Mouse (Mus musculus) neural tube, embryonic 12.5 days (tissue): ENCODE measurements around the gene Nbr1. TPM values are rescaled to one million over a fixed set of nuclear protein-coding genes. Genes with fewer than 3 reads are reported as not detected.

ENCODE experiments used
- ATAC-seq: fragments of 200-750 bp; cut with Nextera tagmentation; 2 replicates; pipeline ENCODE4 v1.8.0; 2017; ENCODE audit warnings: low read depth, mild to moderate bottlenecking, moderate TSS enrichment, moderate library complexity; ENCODE audit not compliant: low FRiP score
- H3K27ac ChIP-seq: fragments of 300-500 bp; sonication (generic); 2 replicates; pipeline ENCODE4 v1.5.1; 2016
- H3K27me3 ChIP-seq: fragments of 300-500 bp; sonication (generic); replicated peaks from 2 replicates; pipeline ENCODE4 v1.6.1; 2016; ENCODE audit warnings: mild to moderate bottlenecking
- H3K36me3 ChIP-seq: fragments of 300-500 bp; sonication (generic); 2 replicates; pipeline ENCODE4 v1.6.1; 2016; ENCODE audit warnings: mild to moderate bottlenecking
- H3K4me1 ChIP-seq: fragments of 300-500 bp; sonication (generic); 2 replicates; pipeline ENCODE4 v1.6.1; 2016
- H3K4me2 ChIP-seq: fragments of 300-500 bp; sonication (generic); replicated peaks from 2 replicates; pipeline ENCODE4 v1.6.1; 2016; ENCODE audit warnings: mild to moderate bottlenecking
- H3K4me3 ChIP-seq: fragments of 300-500 bp; sonication (generic); 2 replicates; pipeline ENCODE4 v1.5.1; 2016
- H3K9ac ChIP-seq: fragments of 300-500 bp; sonication (generic); 2 replicates; pipeline ENCODE4 v1.6.1; 2016; ENCODE audit warnings: mild to moderate bottlenecking
- H3K9me3 ChIP-seq: fragments of 300-500 bp; sonication (generic); 2 replicates; pipeline ENCODE4 v1.6.1; 2016; ENCODE audit warnings: mild to moderate bottlenecking
- WGBS: fragments of 180-500 bp; shearing (Covaris S2); methylation state at CpG from one replicate; pipeline ENCODE4 v1.1.7; 2016; 5-methylcytosine and 5-hydroxymethylcytosine counted together
- polyA plus RNA-seq: library from polyadenylated mRNA; unstranded; fragments of >200 nt; fragmentation: Nextera tagmentation; extraction: Ambion mirVana; gene quantifications from 2 replicates; pipeline ENCODE4 v1.2.1, GENCODE M21; 2016

Nbr1 gene
- polyA plus RNA-seq: 116 and 123 TPM in 2 replicates

- peak within 1 kb of the TSS; percentile 66 for H3K4me3 ChIP-seq
- no peaks in the 10 kb centered on the region for H3K27me3 ChIP-seq
- peak within 1 kb of the TSS; percentile 75 for H3K9ac ChIP-seq
- H3K27ac ChIP-seq: peak within 1 kb of the TSS; percentile 86
- peaks cover 23% of the 10 kb centered on the region for H3K4me1 ChIP-seq
- H3K4me2 ChIP-seq: peak within 1 kb of the TSS; percentile 70
- under 1% methylated on average over 43 of the region's 43 CpGs for WGBS
- peak; percentile 85 for ATAC-seq
- peaks cover 8% of the 10 kb centered on the region for H3K36me3 ChIP-seq
- no peaks in the 10 kb centered on the region for H3K9me3 ChIP-seq
These were observed at the start of gene Nbr1, which contains the start of gene Brca1 for GRCm38 (mm10) chr11:101551751-101552475. Gene Nbr1 (plus strand): TSS chr11:101552149. Gene Brca1 (minus strand): TSS chr11:101551955.

GRCm38 (mm10) chr11:101506269-101506780 lies 45.6 kb upstream of the Nbr1 start:
- Histone ChIP-seq H3K27ac (no peak overlapping the region), H3K4me3 (no peak overlapping the region), H3K36me3 (peaks cover 23% of the 10 kb centered on the region), H3K4me1 (no peaks in the 10 kb centered on the region), H3K9ac (no peak overlapping the region), H3K9me3 (no peaks in the 10 kb centered on the region), H3K4me2 (no peak overlapping the region), H3K27me3 (no peaks in the 10 kb centered on the region)
- no peak for ATAC-seq
- 88% methylated on average over 5 of the region's 5 CpGs for WGBS

- 93% methylated on average over 7 of the region's 7 CpGs for WGBS
These were observed 44.9 kb upstream of the Nbr1 start for GRCm38 (mm10) chr11:101507090-101507489.

GRCm38 (mm10) chr11:101518937-101519336 lies 33.0 kb upstream of the Nbr1 start:
- WGBS: 81% methylated on average over 5 of the region's 5 CpGs
- Histone ChIP-seq H3K27me3 (no peaks in the 10 kb centered on the region), H3K4me3 (no peak overlapping the region), H3K36me3 (peaks cover 12% of the 10 kb centered on the region), H3K9ac (no peak overlapping the region), H3K27ac (no peak overlapping the region), H3K4me1 (no peaks in the 10 kb centered on the region), H3K4me2 (no peak overlapping the region), H3K9me3 (no peaks in the 10 kb centered on the region)
- no peak for ATAC-seq

More at GRCm38 (mm10) chr11:101507090-101507489, 44.9 kb upstream of the Nbr1 start:
- no peak overlapping the region for H3K27ac ChIP-seq
- ATAC-seq: no peak
- H3K36me3 ChIP-seq: peaks cover 20% of the 10 kb centered on the region
- no peak overlapping the region for H3K4me3 ChIP-seq
- H3K4me1 ChIP-seq: no peaks in the 10 kb centered on the region
- no peak overlapping the region for H3K4me2 ChIP-seq
- no peaks in the 10 kb centered on the region for H3K27me3 ChIP-seq
- H3K9ac ChIP-seq: no peak overlapping the region
- no peaks in the 10 kb centered on the region for H3K9me3 ChIP-seq

GRCm38 (mm10) chr11:101519364-101519763 lies 32.6 kb upstream of the Nbr1 start:
- Histone ChIP-seq H3K36me3 (peaks cover 12% of the 10 kb centered on the region), H3K27ac (no peak overlapping the region), H3K4me3 (no peak overlapping the region), H3K9me3 (no peaks in the 10 kb centered on the region), H3K9ac (no peak overlapping the region), H3K27me3 (no peaks in the 10 kb centered on the region), H3K4me2 (no peak overlapping the region), H3K4me1 (no peaks in the 10 kb centered on the region)
- no peak for ATAC-seq
- WGBS: 95% methylated on average over 6 of the region's 6 CpGs

- H3K4me1 ChIP-seq: no peaks in the 10 kb centered on the region
- H3K4me2 ChIP-seq: no peak overlapping the region
- H3K27ac ChIP-seq: no peak overlapping the region
- no peak overlapping the region for H3K4me3 ChIP-seq
- peaks cover 24% of the 10 kb centered on the region for H3K36me3 ChIP-seq
- 94% methylated on average over 8 of the region's 8 CpGs for WGBS
- ATAC-seq: no peak
- H3K9ac ChIP-seq: no peak overlapping the region
- no peaks in the 10 kb centered on the region for H3K27me3 ChIP-seq
- H3K9me3 ChIP-seq: no peaks in the 10 kb centered on the region
These were observed 27.5 kb upstream of the Nbr1 start for GRCm38 (mm10) chr11:101524446-101524845.

- Histone ChIP-seq H3K9ac (no peak overlapping the region), H3K27ac (no peak overlapping the region), H3K4me2 (no peak overlapping the region), H3K36me3 (peaks cover 24% of the 10 kb centered on the region), H3K4me1 (no peaks in the 10 kb centered on the region), H3K9me3 (no peaks in the 10 kb centered on the region), H3K4me3 (no peak overlapping the region), H3K27me3 (no peaks in the 10 kb centered on the region)
- ATAC-seq: no peak
- WGBS: 97% methylated on average over 10 of the region's 10 CpGs
These were observed 26.9 kb upstream of the Nbr1 start for GRCm38 (mm10) chr11:101525056-101525455.

- H3K27ac ChIP-seq: no peak overlapping the region
- ATAC-seq: no peak
- no peak overlapping the region for H3K4me2 ChIP-seq
- H3K4me1 ChIP-seq: no peaks in the 10 kb centered on the region
- peaks cover 24% of the 10 kb centered on the region for H3K36me3 ChIP-seq
- H3K9ac ChIP-seq: no peak overlapping the region
- no peak overlapping the region for H3K4me3 ChIP-seq
- no peaks in the 10 kb centered on the region for H3K9me3 ChIP-seq
- WGBS: 93% methylated on average over 9 of the region's 9 CpGs
- no peaks in the 10 kb centered on the region for H3K27me3 ChIP-seq
These were observed 25.9 kb upstream of the Nbr1 start for GRCm38 (mm10) chr11:101525936-101526595.

GRCm38 (mm10) chr11:101526686-101527085 lies 25.3 kb upstream of the Nbr1 start:
- Histone ChIP-seq H3K4me2 (no peak overlapping the region), H3K4me1 (no peaks in the 10 kb centered on the region), H3K4me3 (no peak overlapping the region), H3K36me3 (peaks cover 24% of the 10 kb centered on the region), H3K9me3 (no peaks in the 10 kb centered on the region), H3K9ac (no peak overlapping the region), H3K27me3 (no peaks in the 10 kb centered on the region), H3K27ac (no peak overlapping the region)
- 91% methylated on average over 4 of the region's 4 CpGs for WGBS
- ATAC-seq: no peak

GRCm38 (mm10) chr11:101543533-101543932 lies 8.4 kb upstream of the Nbr1 start:
- H3K27me3 ChIP-seq: no peaks in the 10 kb centered on the region
- H3K9ac ChIP-seq: no peak overlapping the region
- no peak overlapping the region for H3K4me3 ChIP-seq
- no peaks in the 10 kb centered on the region for H3K9me3 ChIP-seq
- H3K36me3 ChIP-seq: no peaks in the 10 kb centered on the region; the same call in 1 of the 2 replicates
- no peaks in the 10 kb centered on the region for H3K4me1 ChIP-seq
- ATAC-seq: no peak
- H3K4me2 ChIP-seq: no peak overlapping the region
- no peak overlapping the region for H3K27ac ChIP-seq
- 95% methylated on average over 9 of the region's 9 CpGs for WGBS

- Histone ChIP-seq H3K9me3 (no peaks in the 10 kb centered on the region), H3K4me2 (no peak overlapping the region), H3K4me3 (no peak overlapping the region), H3K4me1 (no peaks in the 10 kb centered on the region), H3K36me3 (no peaks in the 10 kb centered on the region; the same call in 1 of the 2 replicates), H3K27me3 (no peaks in the 10 kb centered on the region), H3K27ac (no peak overlapping the region), H3K9ac (no peak overlapping the region)
- no peak for ATAC-seq
- WGBS: 80% methylated on average over 1 of the region's 1 CpGs
These were observed 7.8 kb upstream of the Nbr1 start for GRCm38 (mm10) chr11:101544132-101544531.

- Histone ChIP-seq H3K9ac (no peak overlapping the region), H3K36me3 (no peaks in the 10 kb centered on the region; the same call in 1 of the 2 replicates), H3K27ac (no peak overlapping the region), H3K9me3 (no peaks in the 10 kb centered on the region), H3K27me3 (no peaks in the 10 kb centered on the region), H3K4me2 (no peak overlapping the region), H3K4me1 (peaks cover 12% of the 10 kb centered on the region), H3K4me3 (no peak overlapping the region)
- ATAC-seq: no peak
These were observed 3.4 kb upstream of the Nbr1 start for GRCm38 (mm10) chr11:101548526-101548925.
